Mouse (Mus musculus) naive thymus-derived CD4-positive, alpha-beta T cell, adult 5 months (primary cell): Measurements from ENCODE around the gene Rnf207. TPM values are rescaled to one million over a fixed set of nuclear protein-coding genes. Genes with fewer than 3 reads are reported as not detected.

Source experiments
- polyA plus RNA-seq: library from polyadenylated mRNA; unstranded; fragments of 100-300 nt; shearing (Covaris generic); gene quantifications from one replicate; pipeline ENCODE4 v1.2.1, GENCODE M21; 2017

Rnf207 gene
- not detected for polyA plus RNA-seq

GRCm38 (mm10) chr4:152318517-152319234 is at the start of gene Rnf207:
Gene Rnf207, minus strand, starts transcription at chr4:152318993.

GRCm38 (mm10) chr4:152338419-152339292 is 19.9 kb upstream of the Rnf207 start, which contains the start of gene Chd5:
Gene Chd5, plus strand, starts transcription at chr4:152338651.

GRCm38 (mm10) chr4:152325574-152326411 is 7.0 kb upstream of the Rnf207 start, which contains the start of gene Rpl22:
Gene Rpl22, plus strand, starts transcription at chr4:152325742.

GRCm38 (mm10) chr4:152296874-152297861 is 21.6 kb downstream of the Rnf207 start, which contains the start of gene Icmt:
Gene Icmt, plus strand, starts transcription at chr4:152297227.

GRCm38 (mm10) chr4:152291562-152291961 is 27.2 kb downstream of the Rnf207 start, which contains the start of gene Hes3:
Gene Hes3, minus strand, starts transcription at chr4:152291662.

GRCm38 (mm10) chr4:152273621-152274236 is 45.1 kb downstream of the Rnf207 start, which contains the start of gene Gpr153:
Gene Gpr153, plus strand, starts transcription at chr4:152274232.

Other genes with a start within 250 kb of the Rnf207 start
- gene Plekhg5, start 246.5 kb downstream of the Rnf207 start, polyA plus RNA-seq, result 1.5 TPM
- 72.7 TPM for gene Tnfrsf25, start 203.1 kb downstream of the Rnf207 start, polyA plus RNA-seq
- 9.3 TPM for gene Espn, start 166.6 kb downstream of the Rnf207 start, polyA plus RNA-seq
- not detected for gene Hes2, start 160.1 kb downstream of the Rnf207 start, polyA plus RNA-seq
- gene Acot7, start 140.9 kb downstream of the Rnf207 start, polyA plus RNA-seq, result 6.2 TPM
- not detected for gene Gpr153, start 44.8 kb downstream of the Rnf207 start, polyA plus RNA-seq
- not detected for gene Hes3, start 27.3 kb downstream of the Rnf207 start, polyA plus RNA-seq
- 21.6 TPM for gene Icmt, start 21.8 kb downstream of the Rnf207 start, polyA plus RNA-seq
- 542 TPM for gene Rpl22, start 6.7 kb upstream of the Rnf207 start, polyA plus RNA-seq
- gene Chd5, start 19.7 kb upstream of the Rnf207 start, polyA plus RNA-seq, result not detected
- gene Nphp4, start 157.7 kb upstream of the Rnf207 start, polyA plus RNA-seq, result 0.88 TPM
- gene Kcnab2, start 158.9 kb upstream of the Rnf207 start, polyA plus RNA-seq, result 103 TPM